Mouse (Mus musculus) heart, postnatal 0 days (tissue): Measurements from ENCODE around the gene AC124502.3.

Source experiments
- CTCF ChIP-seq: IDR thresholded peaks from 2 replicates; pipeline ENCODE4 v1.5.1; 2016; ENCODE audit warnings: antibody characterized with exemption, control low read depth, low read depth
- EP300 ChIP-seq: IDR thresholded peaks from 2 replicates; pipeline ENCODE4 v1.6.1; 2016; ENCODE audit warnings: antibody characterized with exemption, low read depth

GRCm38 (mm10) chr19:4992904-4993303 lies 45.8 kb upstream of the AC124502.3 start:
- TF ChIP-seq CTCF (peak; percentile 32; the same call in 1 of the 2 replicates), EP300 (peak; percentile 87; the same call in 1 of the 2 replicates)
